Mouse (Mus musculus) thymus, postnatal 10 days (tissue): ENCODE measurements at regions not wholly inside any gene's neighbourhood (a gene's known extent, or its start where the extent isn't known, plus 50 kb on each side); places are given as distances from the start of the nearest gene placed in this dataset.

ENCODE experiments used
- DNase-seq, 2 experiments: peaks; one replicate each; pipeline ENCODE4 v3.0.0; 2021; ENCODE audit warnings: low spot score in 2 of 2

DNA sequence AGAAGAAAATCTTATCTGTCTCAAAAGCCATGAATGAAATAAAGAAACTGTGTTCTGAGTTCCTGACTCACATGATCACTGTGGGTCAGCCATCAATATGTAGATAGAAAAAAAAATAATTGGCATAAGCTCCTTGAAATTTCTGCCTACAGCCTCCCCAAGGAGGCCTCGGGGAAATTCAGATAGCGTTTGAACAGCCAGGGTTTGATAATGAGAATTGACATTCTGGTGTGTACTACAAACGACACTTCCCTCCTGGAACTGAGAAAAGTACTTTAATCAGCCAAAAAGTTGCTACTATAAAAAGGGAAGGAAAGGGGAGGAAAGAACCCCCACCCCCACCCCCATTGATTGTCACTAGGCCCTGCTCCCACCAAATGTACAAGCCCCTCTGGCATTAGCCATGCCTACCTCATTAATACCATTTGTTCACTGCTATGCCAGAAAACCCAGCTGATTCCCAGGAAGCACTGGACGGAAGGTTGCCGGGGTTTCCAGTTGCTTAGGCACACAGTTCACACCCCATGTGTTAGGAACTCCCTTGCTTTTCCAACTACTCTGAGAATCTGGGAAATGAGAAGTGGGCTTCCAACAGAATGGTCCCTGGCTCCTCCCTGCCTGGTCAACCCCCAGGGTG, 78.4 kb upstream of the Klf7 start:
- DNase-seq = no peak

DNA sequence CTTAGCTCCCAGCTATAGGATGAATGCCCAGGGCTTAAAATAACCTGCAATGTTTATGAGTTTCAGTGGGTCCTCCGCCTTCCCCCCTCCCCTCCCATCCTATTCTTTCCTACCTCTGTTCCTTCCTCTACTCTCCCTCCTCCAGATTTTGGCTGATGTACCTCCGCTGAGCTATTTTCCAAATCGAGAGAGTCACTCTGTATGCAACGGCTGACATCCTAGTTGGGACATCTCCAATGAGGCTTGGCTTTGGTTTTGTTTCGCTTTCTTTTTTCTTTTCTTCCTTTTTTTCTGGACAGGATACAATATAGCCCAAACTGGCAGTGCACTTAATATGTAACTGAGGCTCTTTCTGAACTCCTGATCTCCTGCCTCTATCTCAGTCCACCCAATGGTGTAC, 76.7 kb upstream of the Klf7 start:
- DNase-seq = no peak

DNA sequence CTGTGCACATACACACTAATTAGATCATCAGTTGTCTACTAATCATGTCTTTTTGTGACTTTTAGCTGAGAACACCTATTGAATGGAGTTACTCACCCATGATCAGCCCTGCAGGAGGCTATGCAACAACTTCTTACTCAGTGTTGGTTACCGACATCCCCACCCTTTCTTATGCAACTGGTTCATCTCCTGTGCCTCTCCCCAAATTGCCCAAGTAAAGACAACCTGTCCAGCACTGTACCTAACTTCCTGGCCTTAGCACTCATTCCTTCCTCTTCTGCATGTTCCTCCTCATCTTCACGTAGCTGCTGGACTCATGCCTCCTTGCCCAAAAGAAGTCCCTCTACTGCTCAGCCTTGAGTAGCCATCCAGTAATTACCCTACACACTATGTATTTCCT, 76.2 kb upstream of the Klf7 start:
- DNase-seq = no peak

DNA sequence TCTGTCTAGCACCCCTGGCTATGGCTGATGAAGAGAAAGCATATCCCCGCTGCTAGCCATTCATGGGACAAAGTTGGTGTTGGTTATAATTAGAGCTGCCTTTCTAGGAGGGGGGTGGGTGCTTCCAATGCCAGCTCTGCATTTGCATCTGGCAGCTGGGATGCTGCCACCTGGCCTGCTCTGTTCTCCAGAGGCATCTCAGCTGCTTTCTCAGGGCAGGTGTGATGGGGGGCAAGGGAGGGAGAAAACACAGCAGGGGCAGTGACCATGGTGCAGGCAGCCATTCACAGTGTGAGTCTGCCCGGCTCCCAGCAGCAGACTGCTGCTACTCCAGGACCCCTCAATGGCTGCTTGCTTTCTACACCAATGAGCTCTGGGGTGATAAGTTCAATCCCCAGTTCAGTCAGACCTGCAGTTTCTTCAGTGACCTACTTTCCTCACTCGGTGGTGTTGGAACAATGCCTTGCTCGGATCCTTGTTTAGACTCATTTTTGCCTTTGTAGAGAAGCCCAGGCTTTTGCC, 73.9 kb upstream of the Klf7 start:
- peak; percentile 9 to 16 for DNase-seq

DNA sequence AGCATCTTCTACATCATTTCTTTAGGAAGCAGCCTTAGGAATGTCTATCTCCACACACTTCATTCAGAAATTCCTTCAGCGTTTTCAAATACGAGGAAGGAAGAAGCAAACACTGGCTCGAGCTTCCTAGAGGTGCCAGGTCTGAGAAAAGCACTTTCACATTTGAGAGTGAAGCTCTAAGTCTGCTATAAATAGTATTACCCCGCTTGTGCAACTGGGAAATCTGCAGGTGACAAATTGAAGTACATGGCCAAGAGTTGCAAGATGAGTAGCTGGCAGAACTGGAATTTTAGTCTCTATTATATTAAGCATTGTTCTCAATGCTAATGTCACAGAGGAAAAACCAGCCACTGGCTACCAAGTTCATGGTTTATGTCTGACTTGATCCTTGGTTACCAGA, 73.2 kb upstream of the Klf7 start:
- no peak for DNase-seq

DNA sequence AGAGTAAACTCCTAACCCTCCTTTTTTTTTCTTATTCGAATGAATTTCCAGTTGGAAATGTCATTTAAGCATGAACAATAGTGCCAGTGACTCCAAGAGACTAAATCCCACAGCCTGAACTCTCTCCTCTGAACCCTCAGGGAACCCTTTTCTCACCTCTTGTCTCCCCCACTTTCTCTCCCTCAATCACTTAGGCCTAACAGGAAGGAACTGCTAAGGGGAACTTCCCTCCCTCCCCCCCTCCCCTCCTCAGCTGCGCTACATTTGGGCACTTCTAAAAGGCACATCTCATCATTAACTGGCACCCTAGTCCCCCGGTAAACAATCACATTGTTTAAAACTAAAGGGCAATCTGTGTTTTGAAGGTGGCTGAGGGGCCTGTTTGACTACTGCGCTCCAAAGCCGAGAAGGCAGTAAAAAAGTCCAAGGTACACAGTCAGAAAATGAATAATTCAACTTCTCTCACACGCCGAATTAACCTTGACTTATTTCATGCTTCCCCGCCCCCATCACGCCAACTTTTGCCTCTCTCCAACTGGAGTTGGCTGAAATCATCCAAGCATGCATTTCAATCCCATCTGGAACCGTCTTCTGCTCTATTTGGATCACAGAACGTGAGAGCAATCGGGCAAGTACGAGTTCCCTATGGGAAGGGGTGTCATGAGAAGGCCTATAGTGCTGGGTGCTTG, 71.2 kb upstream of the Klf7 start:
- no peak for DNase-seq

DNA sequence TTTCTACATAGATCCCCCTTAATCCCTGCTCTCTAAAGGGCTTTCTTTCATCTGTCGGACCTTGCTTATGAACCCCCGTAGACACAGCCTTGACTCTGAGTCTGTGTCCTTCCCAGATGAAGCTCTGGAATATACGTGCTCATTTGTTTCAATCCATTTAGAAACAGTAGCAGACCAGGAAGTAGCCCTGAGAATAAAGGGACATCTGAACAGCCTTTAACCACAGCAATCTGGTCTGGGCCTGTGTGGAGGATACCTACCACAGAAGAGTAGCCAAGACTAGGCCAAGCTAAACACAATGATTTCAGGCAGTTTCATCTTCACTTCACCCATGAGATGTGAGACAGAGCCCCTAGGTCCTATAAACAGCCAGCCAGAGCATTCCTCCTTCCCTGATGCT, 70.7 kb upstream of the Klf7 start:
- no peak for DNase-seq

DNA sequence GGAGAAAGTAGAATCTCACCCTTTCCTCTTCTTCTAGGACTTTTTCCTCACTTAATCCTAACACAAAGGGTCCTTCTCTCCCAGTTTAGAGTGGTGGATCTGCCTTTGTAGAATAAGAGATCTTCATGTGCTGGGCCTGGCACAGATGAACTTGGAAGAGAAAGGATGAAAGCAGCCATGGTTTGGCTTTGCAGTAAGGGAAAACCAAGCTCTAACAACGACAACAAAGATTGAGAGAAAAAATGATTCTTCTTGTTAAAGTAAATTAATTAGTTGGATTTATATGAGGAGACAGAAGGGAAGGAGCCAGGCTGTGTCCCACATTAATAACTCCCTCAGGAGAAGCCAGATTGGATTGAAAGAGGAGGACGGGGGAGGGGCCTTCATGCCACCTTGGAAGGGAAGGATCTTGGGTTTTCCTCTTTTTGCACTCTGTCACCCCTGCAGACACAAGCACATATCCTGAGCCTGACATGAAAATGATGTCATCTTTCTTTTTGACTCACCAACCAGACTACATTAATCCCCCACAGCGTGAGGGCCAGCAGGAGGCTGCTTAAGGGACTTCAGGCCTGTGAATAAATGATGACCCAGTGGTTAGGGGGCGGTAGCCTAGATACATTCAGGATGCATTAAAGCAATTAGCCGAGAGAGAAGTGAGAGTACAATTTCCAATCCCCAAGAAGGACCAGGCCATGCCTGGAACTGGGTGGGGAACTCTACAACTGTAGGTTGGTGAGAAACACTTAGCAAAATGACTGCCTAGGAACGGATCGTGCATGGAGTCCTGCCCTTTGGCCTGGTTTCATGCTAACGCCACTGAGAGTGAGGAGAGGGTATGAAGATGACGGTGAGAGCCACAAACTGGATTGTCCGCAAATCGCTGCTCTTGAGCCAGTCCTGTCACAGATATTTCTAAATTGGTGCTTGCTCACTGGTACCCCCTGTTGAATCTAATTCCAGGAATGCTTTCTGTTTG, 69.4 kb upstream of the Klf7 start:
- no peak for DNase-seq

DNA sequence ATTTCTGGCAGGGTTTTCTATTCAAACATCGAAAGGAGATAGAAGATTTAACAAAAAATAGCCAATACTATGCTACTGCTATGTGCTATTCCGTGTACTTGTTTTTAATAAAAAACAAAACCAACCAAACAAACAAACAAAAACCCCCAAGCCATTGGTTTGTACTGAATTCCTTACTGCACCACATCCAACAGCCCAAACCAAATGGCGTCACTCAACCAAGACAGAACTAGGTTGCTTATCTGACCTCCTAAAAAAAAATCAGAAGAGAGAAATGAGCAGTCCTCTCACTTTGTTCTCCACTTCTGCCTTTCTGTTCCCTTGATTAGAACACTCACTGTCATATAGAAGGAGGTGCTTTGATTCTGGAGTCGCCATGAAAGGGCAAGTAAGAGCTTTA, 68.6 kb upstream of the Klf7 start:
- no peak for DNase-seq

DNA sequence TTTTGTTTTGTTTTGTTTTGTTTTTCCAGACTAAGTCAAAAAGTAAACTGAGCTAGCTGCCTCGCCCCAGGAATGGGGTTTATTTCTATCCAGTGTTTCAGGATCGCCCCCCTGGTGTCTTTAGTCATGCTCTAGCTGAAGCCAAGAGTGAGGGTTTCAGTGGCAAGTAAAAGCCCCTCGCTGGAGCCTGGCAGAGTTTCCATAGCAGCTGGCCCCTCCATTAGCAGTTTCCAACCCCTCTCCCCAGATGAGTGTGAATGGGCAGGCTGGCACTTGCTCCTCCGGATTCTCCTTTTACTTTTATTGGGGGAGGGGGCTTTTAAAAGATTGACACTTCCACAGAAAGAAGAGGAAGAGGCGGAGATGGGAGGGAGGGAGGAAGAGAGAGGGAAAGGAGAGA, 68.0 kb upstream of the Klf7 start:
- DNase-seq = no peak

DNA sequence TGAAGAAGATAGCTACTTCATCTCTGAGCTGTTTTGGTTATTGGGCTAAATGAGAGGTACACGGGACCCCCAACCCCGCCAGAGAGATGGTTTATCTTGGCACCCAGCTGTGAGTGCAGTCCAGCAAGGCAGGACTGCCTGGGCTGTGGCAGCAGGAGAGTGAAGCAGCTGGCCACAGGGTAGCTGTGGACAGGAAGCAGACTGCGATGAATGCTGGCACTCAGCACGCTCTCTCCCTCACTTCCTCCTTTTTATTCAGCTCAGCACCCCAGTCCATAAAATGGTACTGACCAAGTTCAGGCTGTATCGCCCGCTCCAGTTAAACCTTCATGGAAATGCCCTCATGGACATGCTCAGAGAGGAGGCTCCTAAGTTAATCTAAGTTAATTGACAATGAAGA, 67.4 kb upstream of the Klf7 start:
- no peak for DNase-seq

DNA sequence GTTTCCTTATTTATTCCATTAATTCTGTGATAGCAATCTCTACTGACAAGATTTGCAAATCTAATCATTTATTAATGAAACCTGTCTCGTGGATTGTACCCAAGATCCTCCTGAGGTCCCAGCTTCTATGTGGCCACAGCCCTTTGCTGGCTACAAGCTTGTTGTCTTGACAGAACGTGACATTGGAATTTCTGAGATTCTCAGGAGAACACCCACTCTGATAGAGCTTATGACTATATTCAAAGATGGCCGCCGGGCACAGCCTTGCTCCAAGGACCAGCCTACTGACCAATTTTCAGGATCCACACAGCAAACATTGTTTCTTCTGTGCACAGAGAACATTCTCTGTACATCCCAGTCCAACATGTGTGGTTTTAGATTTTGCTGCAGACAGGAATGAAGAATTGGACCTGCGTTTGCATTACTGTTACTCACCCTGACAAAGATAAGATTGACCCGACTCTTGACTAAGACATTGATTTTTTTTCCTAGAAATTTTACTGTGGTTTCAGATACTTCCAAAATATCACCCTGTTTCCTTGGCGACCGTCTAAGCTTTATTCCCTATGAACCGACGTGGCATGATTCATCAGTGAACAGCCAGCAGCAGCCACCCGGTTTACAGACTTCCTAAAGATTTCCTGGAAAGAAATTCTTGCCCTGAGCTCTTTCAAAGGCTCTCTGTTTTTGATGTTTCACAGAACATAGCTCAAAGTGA, 65.9 kb upstream of the Klf7 start:
- DNase-seq = no peak

DNA sequence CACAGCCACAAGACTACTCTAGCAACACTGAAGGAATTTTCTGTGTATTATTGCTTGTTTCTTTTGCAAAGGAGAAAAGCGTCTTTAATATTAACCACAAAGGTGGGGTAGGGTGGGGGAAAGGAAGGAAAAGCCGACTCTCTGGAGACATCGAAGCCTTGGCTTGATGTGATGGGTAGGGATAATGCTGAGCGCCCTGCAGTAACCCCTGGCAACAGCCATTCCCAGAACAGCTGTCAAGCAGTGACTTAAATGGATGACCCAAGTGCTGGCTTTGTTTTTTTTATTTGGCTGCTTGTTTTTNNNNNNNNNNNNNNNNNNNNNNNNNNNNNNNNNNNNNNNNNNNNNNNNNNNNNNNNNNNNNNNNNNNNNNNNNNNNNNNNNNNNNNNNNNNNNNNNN, 51.6 kb upstream of the Klf7 start:
- no peak for DNase-seq

DNA sequence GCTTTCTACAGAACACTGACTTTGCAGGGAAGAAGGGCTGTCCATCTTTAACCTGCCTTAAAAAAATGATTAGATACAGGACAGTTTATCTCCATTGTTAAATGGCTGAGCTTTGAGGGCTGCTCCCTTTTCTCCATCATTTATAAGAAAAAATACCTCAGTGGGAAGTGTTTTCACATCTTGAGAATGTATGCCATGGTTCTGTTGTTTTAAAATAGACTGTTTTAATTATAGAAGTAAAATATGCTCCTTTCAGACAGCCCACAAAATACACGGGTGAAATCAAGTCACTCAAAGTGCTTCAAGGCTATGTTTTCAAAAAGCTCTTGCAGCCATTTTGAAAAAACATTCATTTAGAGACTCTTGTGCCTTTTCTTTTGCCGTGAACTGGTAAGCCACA, 50.0 kb upstream of the Klf7 start:
- no peak for DNase-seq
